Mouse (Mus musculus) cerebellum, adult 11 months (tissue): ENCODE results near the gene Arhgef3.

Experiments used
- DNase-seq: peaks from one replicate; pipeline ENCODE4 v3.0.0; 2022

Gene Arhgef3

DNA sequence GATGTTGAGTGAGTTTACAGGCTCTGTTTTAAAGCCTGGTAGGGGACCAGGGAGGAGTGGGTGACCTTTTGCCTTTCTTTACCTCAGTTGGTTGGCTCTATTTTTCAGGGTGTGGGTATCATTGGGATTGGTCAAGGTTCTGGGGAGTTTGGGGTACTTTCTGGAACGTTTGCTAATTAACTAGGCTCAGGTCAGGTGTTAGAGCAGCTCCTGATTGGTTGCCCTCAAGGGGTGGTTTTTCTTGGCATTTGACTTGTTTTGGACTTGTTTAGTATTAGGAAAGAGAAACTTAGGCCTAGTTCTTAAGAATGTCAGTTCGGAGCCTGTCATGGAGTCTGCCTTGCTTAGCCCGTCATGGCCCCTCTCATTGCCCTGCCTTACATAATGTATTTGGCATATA lies 322.1 kb downstream of the Arhgef3 start:
- no peak for DNase-seq

DNA sequence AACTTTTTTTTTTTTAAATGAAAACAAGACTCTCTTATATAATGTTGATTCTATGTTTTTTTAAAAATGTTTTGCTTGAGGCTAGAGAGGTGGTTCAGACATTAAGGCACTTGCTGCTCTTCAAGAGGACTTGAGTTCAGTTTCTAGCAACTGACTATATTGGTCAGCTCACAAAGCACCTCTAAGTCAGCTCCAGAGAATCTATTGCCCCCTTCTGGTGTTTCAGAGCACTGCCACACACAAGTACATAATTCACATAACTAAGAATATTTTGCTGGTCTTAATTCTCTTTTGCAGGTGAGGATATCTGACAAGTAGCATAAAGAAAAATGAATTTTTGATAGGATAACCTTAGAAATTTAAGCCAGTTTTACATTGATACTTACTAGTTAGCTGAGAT lies 326.2 kb downstream of the Arhgef3 start:
- no peak for DNase-seq

DNA sequence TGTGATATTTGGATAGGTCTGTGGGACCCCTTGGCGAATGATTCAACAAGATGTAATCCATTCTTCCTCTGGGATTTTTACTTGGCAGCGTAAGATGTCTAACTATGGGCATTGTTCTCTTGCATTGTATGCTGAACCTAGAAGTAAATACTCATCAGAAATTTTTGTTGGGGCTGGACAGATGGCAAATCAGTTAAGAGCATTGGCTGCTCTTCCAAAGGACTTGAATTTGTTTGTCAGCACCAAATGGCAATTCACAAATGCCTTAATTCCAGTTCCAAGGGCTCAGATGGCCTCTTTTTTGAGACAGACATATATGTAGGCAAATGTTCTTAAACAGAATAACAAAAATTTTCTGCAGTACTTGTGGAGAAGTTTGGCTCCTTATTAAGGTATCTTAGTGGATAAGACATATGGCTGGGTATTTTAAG lies 330.2 kb downstream of the Arhgef3 start:
- DNase-seq, result no peak

DNA sequence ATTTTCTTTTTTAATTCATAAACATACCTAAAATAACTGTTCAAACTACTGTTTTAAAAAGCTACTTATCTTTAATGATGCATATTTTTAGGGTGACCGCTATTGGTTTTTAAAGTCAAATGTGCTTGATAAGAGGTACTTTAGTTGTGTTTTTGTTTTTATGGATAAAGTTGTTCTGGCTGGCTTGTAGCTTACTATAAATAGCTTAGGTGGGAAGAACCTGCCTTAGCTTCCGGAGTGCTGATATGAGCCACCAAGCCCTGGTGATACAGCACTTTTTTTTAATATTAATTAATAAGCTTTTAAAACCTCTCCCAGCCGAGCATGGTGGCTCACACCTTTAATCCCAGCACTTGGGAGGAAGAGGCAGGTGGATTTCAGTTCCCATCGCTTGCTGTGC lies 332.3 kb downstream of the Arhgef3 start:
- no peak for DNase-seq
